Mouse (Mus musculus): ENCODE measurements around the gene Chgb. TPM values are rescaled to one million over a fixed set of nuclear protein-coding genes. Genes with fewer than 3 reads are reported as not detected.

The Chgb gene
- total RNA-seq, 1 experiment: 0.09 TPM

GRCm38 (mm10) chr2:132770822-132771221 is 10.3 kb upstream of the Chgb start:
- in situ Hi-C loops (cut with MboI; ENCODE audit: low sequenced_read_pairs in 2 of 2, unreplicated experiment in 2 of 2): no loop called here
- no peak overlapping the region for H3K4me3 ChIP-seq (ENCODE audit: insufficient read depth in 1 of 2, low read depth in 1 of 2, low read length in 2 of 2, poor library complexity in 1 of 2, severe bottlenecking in 1 of 2)
- H3K36me3 ChIP-seq (ENCODE audit: control insufficient read depth, insufficient read depth, low read length, poor library complexity, severe bottlenecking): no peaks in the 10 kb centered on the region
- H3K9me3 ChIP-seq (ENCODE audit: control insufficient read depth, insufficient read depth, low read depth, low read length): no peaks in the 10 kb centered on the region
- no peak overlapping the region for H3K27ac ChIP-seq (ENCODE audit: insufficient read depth, low read depth, low read length, poor library complexity, severe bottlenecking)
- no peak overlapping the region for H3K9ac ChIP-seq (ENCODE audit: insufficient read depth, low read depth, low read length, poor library complexity, severe bottlenecking)
- H3K4me1 ChIP-seq (ENCODE audit: control insufficient read depth in 2 of 2, insufficient read depth in 2 of 2, low read length in 2 of 2, poor library complexity in 1 of 2): no peaks in the 10 kb centered on the region
- no peak for DNase-seq (ENCODE audit: low read depth, low spot score)
- TF ChIP-seq ZNF384 (IDR thresholded peaks at IDR 0.05; ENCODE audit: low read depth, low read length): no peak
- TF ChIP-seq ZC3H11A (IDR thresholded peaks at IDR 0.05; ENCODE audit: borderline replicate concordance, low read depth, low read length): no peak
- no peak for TF ChIP-seq HCFC1 (IDR thresholded peaks at IDR 0.05; ENCODE audit: borderline replicate concordance, insufficient read depth, low read length)
- TF ChIP-seq MAFK (IDR thresholded peaks at IDR 0.05; ENCODE audit: insufficient read depth, low read depth, low read length): no peak
- TF ChIP-seq CHD2 (IDR thresholded peaks at IDR 0.05; ENCODE audit: low read depth, low read length): no peak

GRCm38 (mm10) chr2:132781439-132782068 is 476 bp downstream of the Chgb start:
- H3K9ac ChIP-seq (ENCODE audit: insufficient read depth, low read depth, low read length, poor library complexity, severe bottlenecking): peak overlapping the region; percentile 36; the same call in 1 of the 2 replicates

DNA sequence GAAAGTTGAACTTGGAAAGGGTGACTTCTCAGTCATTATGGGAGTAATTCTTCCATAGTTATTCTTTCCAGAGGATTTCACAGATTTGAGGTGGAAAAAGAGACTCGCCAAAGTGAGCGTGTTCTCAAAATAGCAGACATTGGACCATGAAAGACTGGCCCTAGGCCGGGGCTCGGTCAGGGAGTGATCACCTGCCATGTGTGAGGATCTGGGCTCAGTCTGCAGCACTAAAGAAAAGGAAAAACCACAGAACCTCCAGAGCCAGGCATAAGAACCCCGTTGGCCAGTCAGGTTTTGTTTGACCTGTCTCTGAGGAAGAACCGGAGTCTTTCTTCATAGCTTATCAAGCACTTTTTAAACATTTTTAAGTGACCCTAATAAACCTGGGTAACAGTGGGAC is 3.0 kb downstream of the Chgb start:
- Histone ChIP-seq H3K4me1 (ENCODE audit: control insufficient read depth in 2 of 2, insufficient read depth in 2 of 2, low read length in 2 of 2, poor library complexity in 1 of 2) (no peaks in the 10 kb centered on the region), H3K27ac (ENCODE audit: insufficient read depth, low read depth, low read length, poor library complexity, severe bottlenecking) (no peak overlapping the region), H3K9ac (ENCODE audit: insufficient read depth, low read depth, low read length, poor library complexity, severe bottlenecking) (no peak overlapping the region), H3K9me3 (ENCODE audit: control insufficient read depth, insufficient read depth, low read depth, low read length) (no peaks in the 10 kb centered on the region), H3K4me3 (ENCODE audit: insufficient read depth in 1 of 2, low read depth in 1 of 2, low read length in 2 of 2, poor library complexity in 1 of 2, severe bottlenecking in 1 of 2) (no peak overlapping the region), H3K36me3 (ENCODE audit: control insufficient read depth, insufficient read depth, low read length, poor library complexity, severe bottlenecking) (no peaks in the 10 kb centered on the region)
- in situ Hi-C loops (cut with MboI; ENCODE audit: low sequenced_read_pairs in 2 of 2, unreplicated experiment in 2 of 2): no loop called here
- TF ChIP-seq CHD2 (IDR thresholded peaks at IDR 0.05; ENCODE audit: low read depth, low read length) (no peak), HCFC1 (IDR thresholded peaks at IDR 0.05; ENCODE audit: borderline replicate concordance, insufficient read depth, low read length) (no peak), MAFK (IDR thresholded peaks at IDR 0.05; ENCODE audit: insufficient read depth, low read depth, low read length) (no peak), ZC3H11A (IDR thresholded peaks at IDR 0.05; ENCODE audit: borderline replicate concordance, low read depth, low read length) (no peak), ZNF384 (IDR thresholded peaks at IDR 0.05; ENCODE audit: low read depth, low read length) (no peak)
- no peak for DNase-seq (ENCODE audit: low read depth, low spot score)

More at GRCm38 (mm10) chr2:132781439-132782068, 476 bp downstream of the Chgb start:
- Histone ChIP-seq H3K4me1 (ENCODE audit: control insufficient read depth in 2 of 2, insufficient read depth in 2 of 2, low read length in 2 of 2, poor library complexity in 1 of 2) (no peaks in the 10 kb centered on the region), H3K36me3 (ENCODE audit: control insufficient read depth, insufficient read depth, low read length, poor library complexity, severe bottlenecking) (no peaks in the 10 kb centered on the region), H3K4me3 (ENCODE audit: insufficient read depth in 1 of 2, low read depth in 1 of 2, low read length in 2 of 2, poor library complexity in 1 of 2, severe bottlenecking in 1 of 2) (peak overlapping the region; percentile 71 to 75), H3K27ac (ENCODE audit: insufficient read depth, low read depth, low read length, poor library complexity, severe bottlenecking) (no peak overlapping the region), H3K9me3 (ENCODE audit: control insufficient read depth, insufficient read depth, low read depth, low read length) (no peaks in the 10 kb centered on the region)
- in situ Hi-C loops (cut with MboI; ENCODE audit: low sequenced_read_pairs in 2 of 2, unreplicated experiment in 2 of 2): no loop called here
- no peak for TF ChIP-seq ZNF384 (IDR thresholded peaks at IDR 0.05; ENCODE audit: low read depth, low read length)
- TF ChIP-seq HCFC1 (IDR thresholded peaks at IDR 0.05; ENCODE audit: borderline replicate concordance, insufficient read depth, low read length): peak; percentile 54; the same call in 1 of the 2 replicates
- peak; percentile 91 for DNase-seq (ENCODE audit: low read depth, low spot score)

GRCm38 (mm10) chr2:132793441-132794203 is 12.5 kb downstream of the Chgb start:
- H3K36me3 ChIP-seq (ENCODE audit: control insufficient read depth, insufficient read depth, low read length, poor library complexity, severe bottlenecking): no peaks in the 10 kb centered on the region
- in situ Hi-C loops (cut with MboI; ENCODE audit: low sequenced_read_pairs in 2 of 2, unreplicated experiment in 2 of 2): no loop called here
- H3K9me3 ChIP-seq (ENCODE audit: control insufficient read depth, insufficient read depth, low read depth, low read length): no peaks in the 10 kb centered on the region
- no peak for DNase-seq (ENCODE audit: low read depth, low spot score)
- TF ChIP-seq MAFK (IDR thresholded peaks at IDR 0.05; ENCODE audit: insufficient read depth, low read depth, low read length): no peak
- no peak overlapping the region for H3K4me3 ChIP-seq (ENCODE audit: insufficient read depth in 1 of 2, low read depth in 1 of 2, low read length in 2 of 2, poor library complexity in 1 of 2, severe bottlenecking in 1 of 2)
- H3K27ac ChIP-seq (ENCODE audit: insufficient read depth, low read depth, low read length, poor library complexity, severe bottlenecking): no peak overlapping the region
- H3K4me1 ChIP-seq (ENCODE audit: control insufficient read depth in 2 of 2, insufficient read depth in 2 of 2, low read length in 2 of 2, poor library complexity in 1 of 2): no peaks in the 10 kb centered on the region
- H3K9ac ChIP-seq (ENCODE audit: insufficient read depth, low read depth, low read length, poor library complexity, severe bottlenecking): no peak overlapping the region
